Mouse (Mus musculus) urinary bladder, postnatal 10 days (tissue): ENCODE results near the gene Golga7b.

Source experiments
- DNase-seq: peaks from one replicate; pipeline ENCODE4 v3.0.0; 2022; ENCODE audit warnings: low spot score

The Golga7b gene

DNA sequence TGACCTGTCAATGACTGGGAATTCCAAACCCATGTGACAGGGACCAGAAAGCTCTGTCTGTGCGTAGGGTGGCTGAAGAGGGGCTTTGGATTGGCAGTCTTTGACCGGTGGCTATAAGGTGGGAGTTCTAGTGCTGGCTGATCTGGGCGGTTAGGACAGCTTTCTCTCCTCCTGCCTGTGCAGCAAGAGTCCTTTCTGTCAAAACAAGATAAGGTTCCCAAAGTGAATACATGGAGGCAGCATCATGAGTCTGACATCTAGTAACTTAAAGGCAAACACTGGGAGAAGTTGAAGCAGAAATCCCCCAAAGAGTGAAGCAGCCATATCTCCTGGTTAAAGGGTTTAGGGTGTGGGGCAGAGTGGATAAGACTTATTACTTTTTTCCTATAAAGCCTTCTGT lies at the start of gene Golga7b:
TSS of gene Golga7b (plus strand) at position 56 of the 400 bp plus-strand sequence.
- DNase-seq, result no peak

DNA sequence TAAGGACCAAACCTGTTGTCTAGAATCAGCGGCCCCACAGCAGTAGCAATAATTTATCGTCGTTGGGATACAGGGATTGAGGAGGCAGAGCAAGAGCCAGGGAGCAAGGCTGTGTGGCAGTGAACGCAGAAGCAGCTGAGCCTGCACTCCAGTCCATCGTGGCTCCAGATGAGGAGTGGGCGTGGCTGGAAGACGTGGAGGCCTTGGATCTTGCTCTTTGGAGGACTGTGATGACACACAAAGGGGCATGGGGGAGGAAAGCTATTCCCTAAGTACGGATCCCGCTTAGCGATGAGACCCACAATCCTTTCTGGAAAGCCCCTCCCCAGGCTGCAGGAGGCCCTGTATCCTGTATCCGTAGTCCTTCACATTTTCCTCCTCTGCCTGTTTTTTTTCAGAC lies 49.3 kb upstream of the Golga7b start:
- no peak for DNase-seq

DNA sequence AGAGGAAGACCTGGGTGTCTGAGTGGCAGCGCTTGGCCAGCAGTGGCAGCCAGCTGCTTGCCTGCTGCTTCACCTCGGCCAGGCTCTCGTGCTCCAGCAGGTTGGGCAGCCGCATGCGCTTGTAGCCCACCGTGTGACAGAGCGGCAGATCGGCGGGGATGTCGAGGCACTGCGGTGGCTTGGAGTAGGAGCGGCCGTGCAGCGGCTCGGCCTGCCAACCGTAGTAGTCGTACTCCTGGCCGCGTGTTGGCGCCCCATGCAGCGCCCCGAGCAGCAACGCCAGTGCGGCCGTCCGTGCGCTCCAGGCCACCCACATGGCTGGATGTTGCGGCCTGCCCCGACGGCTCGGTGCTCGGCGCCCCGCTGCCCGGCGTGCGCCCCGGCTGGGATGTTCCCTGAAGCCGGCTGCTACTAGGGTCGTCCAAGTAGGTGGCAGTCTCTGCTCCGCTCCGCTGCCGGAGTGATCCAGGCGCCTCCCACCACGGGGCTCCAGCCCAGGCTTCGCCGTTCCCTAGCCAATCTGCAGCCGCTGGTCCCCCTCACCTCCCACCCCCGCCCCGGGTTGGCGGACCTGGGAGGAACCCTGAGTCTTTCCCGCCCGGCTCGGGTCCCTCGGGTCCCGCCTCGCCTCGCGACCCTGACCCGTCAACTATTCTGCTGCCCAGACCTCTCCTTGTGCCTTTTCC lies 45.5 kb upstream of the Golga7b start, which contains the start of gene Sfrp5:
TSS of gene Sfrp5 (minus strand) at position 557 of the 686 bp plus-strand sequence.
- DNase-seq, result no peak

DNA sequence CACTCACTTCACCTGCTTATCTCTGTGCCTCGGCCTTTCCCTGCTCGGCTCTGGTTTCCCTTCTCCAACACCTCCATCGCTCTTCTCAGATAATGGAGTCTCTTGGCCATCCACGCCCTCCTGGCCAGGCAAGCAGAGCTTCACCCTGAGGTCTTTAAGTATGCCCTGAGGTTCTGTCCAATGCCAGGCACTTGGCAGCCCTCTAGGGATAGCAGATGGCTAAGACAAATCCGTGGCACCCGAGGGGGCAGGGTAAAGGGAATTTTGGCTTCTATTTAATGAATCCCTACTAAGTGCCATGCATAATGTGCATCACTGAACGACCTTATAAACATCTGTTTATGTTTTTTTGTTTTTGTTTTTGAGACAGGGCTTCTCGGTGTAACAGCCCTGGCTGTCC lies 44.9 kb upstream of the Golga7b start:
- no peak for DNase-seq

DNA sequence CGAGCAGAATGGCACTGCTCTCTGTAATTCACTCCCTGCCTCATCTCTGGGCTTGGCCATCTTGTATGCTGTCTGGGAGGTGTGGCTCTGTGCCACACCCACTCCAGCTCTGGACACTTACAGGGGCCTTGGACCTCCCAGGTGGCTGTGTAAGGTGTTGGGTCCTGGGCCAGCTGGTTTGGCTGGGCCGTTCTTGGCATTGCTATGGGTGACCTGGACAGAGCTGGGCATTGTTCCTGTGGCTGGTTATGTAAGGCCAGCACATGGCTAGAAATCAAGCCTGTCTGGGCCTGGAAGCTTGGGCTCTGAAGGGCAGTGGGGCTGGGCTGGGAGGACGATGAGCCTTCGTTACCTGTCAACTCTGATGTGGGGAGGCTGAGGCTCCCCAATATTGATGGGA lies 43.1 kb upstream of the Golga7b start:
- no peak for DNase-seq

DNA sequence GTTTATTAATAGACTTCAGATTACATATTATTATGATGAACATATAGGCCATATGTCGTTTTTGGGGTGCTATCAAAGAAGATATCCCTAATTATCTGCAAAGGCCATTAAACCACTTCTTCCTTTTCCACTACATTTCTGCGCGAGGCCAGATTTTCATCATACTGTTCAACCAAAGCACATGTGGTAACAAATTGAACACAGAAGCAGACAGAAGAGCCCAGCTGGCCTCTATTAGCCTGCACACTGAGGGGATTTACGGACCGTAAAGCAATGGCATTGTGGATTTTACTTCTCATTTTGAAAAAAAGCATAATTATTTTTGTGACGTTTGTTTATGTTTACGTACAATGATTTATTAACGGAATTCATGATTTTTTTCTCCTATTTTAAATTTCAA lies 42.2 kb upstream of the Golga7b start:
- no peak for DNase-seq

DNA sequence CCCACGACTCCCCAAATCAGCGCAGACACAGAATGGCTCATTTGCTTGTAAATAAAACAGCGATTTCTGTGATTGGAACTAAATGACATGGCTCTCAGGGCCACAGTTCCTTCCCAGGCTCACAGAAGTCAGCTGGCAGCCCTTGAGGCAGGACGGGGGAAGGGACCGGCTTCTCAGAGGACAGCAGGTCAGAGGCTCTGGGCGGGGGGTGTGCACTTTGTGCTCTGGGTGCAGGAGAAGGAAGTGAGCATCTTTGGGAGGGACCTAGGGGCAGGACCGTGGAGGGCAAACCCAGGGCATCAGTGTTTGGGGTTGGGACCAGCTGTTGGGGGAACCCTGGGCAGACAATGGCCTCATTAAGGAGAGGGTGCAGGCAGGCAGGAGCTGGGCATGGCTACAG lies 37.9 kb upstream of the Golga7b start:
- DNase-seq, result no peak

DNA sequence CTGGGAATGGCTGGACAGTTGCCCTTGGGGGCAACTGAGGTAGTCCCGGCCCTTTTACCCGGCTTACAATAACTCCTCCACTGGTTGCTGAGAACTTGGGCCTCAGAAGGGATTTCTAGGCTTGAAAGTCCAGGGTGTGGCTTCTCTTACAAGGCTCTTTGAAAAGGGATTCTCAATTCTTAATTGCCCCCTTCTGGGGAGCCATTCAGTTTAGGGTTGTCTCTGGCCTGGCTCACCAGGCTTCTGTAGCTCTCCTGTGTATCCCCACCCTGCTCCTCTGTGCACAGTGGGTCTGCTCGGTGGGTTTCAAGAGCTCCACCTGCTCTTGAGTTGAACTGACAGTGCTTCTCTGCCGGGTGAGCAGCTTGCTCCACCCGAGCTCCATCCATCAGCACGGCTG lies 37.4 kb upstream of the Golga7b start:
- DNase-seq, result no peak

DNA sequence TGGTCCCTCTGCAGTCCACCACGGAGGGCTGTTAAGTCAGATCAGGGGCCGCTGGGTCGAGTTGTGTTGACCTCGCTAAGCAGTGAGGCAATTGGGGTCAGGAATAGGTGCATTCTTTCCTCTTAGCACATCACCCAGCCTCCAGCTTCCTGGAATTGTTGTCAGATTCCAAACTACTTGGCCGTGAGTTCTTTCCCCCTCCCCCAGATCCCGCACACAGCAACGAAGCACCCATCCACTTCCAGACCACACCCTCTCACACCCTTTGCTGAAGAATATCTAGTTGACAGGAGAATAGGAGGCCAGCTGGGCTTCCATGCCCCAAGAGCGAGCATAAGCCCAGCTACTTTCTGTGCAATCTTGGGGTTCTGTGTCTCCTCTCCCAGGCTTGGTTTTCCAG lies 35.4 kb upstream of the Golga7b start:
- DNase-seq, result no peak

DNA sequence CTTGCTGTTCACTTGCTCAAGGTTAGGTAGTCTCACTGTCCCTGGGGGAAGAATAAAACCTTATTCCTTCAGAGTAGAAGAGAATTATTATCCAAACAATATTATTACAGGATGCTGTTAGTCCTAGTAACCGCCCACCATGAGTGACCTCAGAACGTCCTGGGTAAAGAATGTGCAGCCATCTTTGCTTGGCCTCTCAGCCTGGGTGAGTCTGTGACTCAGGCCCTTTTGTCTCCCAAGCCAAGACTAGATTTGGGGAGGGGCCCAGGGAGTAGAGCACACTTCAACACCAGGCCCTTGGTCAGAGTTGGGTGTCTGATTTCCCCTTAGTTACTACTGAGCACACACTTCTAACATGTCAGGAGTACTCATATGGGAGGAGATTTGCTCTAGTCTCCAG lies 32.8 kb upstream of the Golga7b start:
- DNase-seq, result no peak

DNA sequence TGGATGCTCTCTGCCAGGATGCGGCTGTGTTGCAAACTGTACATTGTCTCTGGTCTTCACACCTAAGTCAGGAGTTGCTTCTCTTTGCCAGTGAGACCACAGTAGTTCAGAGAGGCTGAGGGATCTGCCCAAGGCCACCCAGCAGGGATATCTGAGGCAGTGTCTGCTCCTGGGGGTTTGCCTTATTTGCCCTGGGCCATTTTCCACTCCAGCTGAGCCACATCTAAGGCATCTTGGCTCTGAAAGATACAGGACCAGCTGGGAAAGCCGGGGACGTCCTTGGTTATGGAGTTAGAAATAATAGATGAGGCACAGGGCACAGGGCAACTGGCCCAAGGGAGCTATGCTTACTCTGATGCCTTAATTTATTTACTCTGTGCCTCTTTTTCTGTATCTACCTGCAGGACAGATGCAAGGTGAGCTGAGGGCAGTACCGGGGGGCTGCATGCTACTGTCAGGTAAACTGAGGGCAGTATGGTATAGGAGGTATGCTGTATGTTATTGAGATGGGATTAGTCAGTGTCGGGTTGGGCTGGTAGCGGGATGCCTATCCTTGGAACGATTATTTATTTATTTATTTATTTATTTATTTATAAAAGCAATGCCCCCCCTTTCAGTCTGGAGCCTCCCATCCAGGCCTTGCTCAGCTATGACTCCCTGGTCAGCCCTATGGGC lies 30.5 kb upstream of the Golga7b start:
- DNase-seq, result no peak

DNA sequence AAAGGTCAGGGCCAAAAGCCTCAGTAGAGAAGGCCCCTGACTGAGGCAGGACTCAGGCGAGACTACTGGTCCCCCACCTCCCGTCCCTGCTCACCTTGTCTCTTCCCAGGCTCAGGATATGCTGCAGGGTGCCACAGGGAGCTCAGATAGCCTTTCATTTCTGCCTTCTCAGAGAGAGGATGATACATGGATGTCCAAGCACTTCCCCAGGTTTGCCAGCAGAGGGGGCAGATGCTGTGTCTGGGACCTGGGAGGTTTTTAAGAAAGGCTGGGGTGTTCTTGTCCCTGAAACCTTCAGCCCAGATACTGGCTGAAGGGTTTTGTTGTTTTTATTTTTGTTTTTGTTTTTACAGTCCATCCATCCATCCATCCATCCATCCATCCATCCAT lies 30.0 kb upstream of the Golga7b start:
- no peak for DNase-seq

DNA sequence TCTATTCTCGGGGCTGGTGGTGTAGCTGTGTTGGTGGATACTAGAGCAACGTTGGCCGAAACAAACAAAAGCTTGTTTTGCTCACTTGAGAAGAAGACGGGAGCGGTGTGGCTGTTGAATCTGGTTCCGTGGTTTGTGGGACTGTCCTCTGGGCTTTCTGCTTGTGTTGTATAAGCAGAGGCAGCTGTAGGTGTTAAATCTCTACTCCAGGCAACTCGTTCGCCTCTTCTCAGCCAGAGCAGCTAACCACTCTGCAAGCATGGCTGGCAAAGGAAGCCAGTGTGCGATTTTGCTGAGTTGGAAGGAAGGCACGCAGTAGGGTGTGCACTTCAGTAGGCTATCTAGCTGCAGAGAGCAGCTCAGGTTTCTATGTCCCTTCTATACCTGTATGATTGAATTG lies 20.9 kb upstream of the Golga7b start:
- no peak for DNase-seq

DNA sequence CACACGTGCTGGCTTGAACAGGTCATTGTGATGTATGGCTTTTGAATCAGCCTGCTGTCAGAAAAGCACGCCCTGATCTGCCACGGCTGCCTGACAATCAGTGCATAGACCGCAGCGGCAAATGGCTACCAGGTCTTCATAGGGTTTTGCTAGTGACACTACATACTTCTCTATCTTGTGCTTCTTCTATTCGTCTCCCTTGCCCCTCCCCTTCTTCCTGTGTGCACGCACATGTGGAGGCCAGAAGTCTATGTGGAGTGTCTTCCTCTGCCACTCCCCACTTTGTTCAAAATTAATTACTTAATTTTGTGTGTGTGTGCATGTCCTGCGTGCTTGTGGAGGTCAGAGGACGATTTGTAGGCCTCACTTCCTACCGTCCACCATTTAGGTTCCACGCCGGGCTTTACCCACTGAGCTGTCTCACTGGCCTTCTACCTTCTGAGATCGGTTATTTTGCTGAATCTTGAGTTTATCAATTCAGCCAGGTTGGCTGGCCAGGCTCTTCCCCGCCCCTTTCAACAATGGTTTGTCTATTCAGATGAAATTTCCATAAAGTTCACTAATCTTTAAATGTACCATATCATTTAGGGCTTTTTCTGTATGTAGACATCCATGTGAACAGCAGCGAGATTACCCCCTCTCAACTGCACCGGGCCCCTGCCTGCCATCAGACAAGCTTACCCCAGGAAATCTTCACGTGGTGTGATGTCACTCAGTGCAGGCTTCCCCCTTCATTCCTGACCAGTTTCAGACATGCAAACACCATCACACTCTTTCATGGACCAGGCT lies 17.7 kb upstream of the Golga7b start:
- DNase-seq, result no peak

DNA sequence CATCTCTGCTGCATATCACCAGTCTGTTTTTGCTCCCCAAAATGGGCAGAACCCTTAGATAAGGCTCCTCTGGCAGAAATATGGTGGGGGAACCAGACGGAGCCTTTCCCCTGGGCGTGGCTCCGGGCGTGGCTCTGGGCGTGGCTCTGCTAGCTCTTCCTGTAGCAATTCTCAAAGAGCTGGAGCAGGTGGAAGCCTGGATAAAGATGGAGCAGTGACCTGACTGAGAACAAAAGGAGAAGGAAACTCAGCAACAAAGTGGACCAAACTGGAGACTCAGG lies 17.1 kb upstream of the Golga7b start:
- no peak for DNase-seq

DNA sequence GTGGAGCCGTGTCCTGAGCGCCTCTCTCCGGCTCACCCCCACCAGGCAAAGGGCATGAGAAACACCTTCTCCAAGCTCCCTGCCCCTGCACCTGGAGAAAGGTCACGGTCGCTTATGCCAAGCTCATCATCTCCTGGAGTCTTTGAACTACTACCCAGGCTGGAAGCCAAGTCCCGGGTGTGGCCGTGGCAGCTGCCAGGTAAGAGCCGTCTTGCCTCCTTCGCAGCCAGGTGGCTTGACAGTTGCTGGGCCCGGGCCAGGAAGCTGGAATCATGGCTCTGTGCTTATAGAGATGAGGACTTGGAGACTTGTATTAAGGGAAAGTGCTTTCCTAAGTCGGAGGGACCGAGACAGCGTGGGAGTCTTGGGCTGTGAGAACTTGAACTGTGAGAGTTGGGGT lies 16.4 kb upstream of the Golga7b start:
- DNase-seq, result no peak

DNA sequence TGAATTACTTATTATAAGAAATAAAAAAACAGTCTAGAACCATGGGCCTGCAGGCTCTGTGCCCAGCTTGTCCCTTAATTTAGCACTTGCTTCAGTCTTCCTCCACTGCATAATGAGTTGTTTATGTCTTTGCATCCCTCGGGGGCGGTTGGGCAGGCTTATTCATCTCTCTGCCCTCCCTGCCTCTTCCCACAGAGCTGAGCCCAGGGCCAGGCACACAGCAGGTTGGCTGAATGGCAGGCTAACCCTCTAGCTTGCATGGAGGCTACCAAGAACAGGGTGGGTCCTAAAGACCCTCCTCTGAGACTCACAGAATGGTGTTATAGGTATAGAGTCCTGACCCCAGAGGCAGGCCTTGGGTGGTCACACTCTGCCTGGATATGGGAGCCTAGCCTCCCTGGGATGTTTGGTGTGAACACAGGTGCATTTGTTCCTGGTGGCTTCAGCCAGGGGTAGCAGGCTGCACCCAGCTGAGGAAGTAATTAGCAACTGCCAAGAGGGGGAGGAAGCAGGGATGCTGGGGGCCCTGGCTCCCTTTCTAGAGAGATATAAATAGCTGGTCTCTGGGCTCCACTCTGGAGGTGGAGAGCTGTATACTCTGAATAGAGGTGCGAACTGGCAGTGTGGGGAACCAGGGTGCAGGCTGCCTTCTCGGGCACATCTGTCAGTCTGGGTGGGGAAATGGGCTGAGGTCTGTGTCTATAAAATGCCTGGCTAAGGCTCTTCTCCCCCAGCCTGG lies 9.6 kb upstream of the Golga7b start:
- no peak for DNase-seq

DNA sequence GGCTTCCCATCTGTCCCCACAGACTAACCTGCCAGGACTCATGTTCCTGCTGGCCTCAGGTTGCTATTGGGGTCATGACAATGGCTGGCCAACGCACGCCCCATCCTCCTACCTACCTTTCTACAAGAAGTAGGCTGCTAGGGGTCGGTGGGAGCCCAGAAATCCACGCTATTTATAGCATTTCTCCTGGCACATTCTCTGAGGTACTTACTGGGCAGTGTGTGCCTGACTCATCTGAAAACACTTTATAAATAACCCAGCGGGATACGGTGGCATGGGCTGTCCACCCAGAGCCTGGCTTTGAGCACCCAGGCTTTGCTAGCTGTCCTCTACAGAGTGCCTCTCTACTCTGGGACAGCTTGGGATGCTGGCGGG lies 9.0 kb upstream of the Golga7b start:
- no peak for DNase-seq

DNA sequence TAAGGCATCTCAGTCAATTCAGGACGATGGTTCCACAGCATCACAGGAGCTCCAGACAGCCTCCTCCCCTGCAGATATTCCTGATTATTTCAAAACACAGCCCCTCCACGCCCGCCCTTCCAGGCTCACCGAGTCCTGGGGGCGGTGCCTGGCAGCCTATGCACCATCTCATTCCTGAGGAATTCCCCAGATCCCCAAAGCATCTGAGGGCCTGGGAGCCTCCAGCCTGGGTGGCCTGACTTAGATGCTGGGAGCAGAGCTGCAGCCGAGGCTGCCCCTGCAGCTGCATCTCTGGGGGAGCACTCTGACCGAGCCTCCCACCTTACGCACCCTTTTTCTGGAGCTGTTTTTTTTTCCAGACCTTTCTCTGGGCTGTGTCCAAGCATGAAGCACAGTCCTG lies 6.5 kb upstream of the Golga7b start:
- DNase-seq, result no peak

DNA sequence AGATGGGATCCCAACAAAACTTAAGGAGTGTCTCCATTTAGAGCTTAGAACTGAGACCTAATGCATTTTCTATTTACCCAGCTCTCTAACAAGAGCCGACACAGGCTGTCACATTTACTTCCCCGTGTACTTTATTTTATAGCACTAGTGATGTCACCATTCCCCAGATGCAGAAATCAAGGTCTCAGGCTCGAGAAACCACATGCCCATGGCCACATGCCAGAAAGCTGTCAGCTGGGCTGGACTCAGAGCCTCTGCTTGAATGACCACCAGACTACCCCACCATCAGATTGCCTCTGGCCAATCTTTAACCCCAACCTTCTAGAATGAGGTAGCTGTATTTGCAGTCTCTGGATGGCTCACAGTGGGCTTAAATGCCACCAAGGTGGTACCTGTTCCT lies 4.0 kb upstream of the Golga7b start:
- DNase-seq, result no peak

DNA sequence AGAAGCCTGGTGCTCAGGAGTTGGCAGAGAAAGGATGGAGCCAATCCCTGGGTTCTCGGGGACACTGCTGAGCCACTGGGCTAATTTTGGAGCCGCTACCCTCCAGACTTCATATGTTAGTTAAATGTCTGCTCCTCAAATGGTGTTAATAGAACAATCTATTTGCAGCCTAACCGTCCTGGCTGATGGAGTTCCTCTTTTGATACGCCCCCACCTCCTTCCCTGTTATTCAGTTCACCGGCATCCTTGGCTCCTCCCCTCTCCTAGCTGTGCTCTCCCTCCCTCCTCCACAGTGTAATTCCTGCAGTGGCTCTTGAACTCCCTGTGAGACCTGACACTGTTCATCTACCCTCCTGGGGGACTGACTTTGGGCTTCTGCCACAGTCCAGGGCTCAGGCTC lies 748 bp upstream of the Golga7b start:
- DNase-seq, result no peak

DNA sequence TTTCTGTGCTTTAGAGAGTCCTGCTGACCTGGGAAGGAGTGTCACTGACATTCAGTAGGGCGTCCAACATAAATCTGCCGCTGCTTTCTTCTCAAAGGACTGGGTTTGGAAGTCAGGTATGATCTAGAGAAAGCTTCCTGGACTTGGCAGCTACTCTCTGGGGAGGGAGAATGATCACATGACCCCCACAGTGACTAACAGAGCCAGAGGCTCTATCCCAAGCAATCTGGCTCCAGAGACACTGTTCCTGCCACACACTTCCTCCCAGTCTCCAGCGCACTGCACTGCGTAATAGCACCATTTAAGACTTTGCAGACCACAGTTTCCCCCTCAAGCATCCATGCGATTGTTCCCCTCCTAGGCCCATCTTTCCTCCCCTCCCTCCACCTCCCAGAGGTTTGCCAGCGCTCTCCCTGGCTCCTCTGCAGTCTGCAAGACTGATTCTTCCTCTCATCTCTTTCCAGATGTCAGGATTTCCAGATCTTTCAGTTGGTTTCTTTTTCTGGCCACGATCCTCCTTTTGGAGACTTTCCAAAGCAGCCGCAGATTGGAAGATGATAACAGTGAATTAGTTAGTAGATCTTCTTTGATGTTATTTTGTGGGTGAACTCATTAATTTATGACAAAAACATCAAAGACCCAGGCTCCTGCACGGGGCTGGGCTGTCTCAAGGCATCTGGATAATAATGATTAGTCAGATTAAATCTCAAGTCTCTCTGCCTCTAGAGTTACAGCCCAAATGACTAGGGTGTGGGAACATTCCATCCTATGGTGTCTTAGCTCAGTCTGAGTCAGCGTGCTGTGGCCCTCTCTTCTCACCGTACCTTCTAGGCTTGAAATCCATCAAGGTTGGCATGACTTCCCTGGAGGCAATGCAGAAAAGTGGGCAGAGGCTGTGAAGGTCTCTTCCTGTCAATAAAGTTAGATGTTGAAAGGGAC lies 2.9 kb downstream of the Golga7b start:
- no peak for DNase-seq
